Mouse (Mus musculus) heart, postnatal 10 days (tissue): Measurements from ENCODE around the gene Tex10. TPM values are rescaled to one million over a fixed set of nuclear protein-coding genes. Genes with fewer than 3 reads are reported as not detected.
A peak's percentile ranks its signal among the peaks of the same experiment; 100 is the strongest.

ENCODE experiments used
- DNase-seq, 2 experiments: peaks; one replicate each; pipeline ENCODE4 v3.0.0; 2021
- intact Hi-C: fragments of 180-260 bp; cut with DNase I; formaldehyde crosslinking; loops from one replicate; pipeline ENCODE4 v1.15.1; 2025
- total RNA-seq, 2 experiments: library from RNA; stranded (reverse); gene quantifications; 2 replicates each; pipeline ENCODE4 v1.2.3; 2021

Gene Tex10
- 10 to 100 TPM; 12.1 to 12.3 TPM for total RNA-seq

DNA sequence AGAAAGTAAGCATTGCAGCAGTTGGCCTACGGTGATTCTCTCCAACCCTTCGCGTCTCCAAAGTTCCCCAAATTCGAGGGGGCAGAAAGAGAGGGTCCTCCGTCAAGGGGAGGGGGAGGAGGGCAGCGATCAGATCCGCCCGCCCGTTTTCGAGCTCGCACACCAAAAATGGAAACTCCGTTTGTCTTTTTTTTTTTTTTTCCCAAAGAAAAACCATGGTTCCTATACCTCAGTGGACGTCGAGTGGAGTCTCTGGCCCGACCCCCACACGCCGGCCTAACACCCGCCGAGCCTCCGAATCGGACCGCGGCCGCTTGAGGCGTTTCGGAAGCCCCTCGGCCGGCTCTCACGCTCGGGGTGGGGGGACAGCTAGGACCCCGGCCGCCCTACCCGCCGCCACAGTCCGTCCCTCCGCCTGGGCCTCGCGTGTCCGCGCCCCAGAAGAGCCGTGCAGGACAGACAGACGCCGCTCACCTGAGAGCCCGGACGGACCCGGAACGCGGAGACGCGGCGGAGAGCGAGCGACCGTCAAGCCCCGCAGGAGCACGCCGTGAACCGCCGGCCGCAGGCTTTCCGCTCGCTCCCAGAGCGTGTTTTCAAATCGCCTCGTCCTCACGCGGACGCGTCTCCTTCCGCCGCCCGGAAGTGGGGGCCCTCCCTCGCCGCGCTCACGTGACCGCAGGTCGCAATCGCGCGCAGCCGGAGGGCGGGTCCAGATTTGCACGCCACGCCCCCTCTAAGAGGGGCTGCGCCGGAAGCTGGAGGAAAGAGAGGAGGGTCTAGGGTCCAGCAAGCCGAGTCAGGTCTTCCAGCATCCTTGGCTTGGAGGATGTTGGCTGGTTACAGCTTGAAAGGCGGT is at the start of gene Tex10:
Gene Tex10, minus strand, starts transcription at position 668 of the 859 bp plus-strand sequence.
- intact Hi-C loops: loop anchor here (2.0 to 5.0 kb wide), 2 partner anchors 68 to 189 kb away; partner anchors contain the start of gene Cavin4
- DNase-seq: peak; percentile 92 to 93

GRCm38 (mm10) chr4:48510861-48511260 is 37.6 kb upstream of the Tex10 start:
- DNase-seq: no peak
- intact Hi-C loops: no loop called here

- intact Hi-C loops: no loop called here
- DNase-seq: no peak
Observed at GRCm38 (mm10) chr4:48492510-48492909, 19.3 kb upstream of the Tex10 start.

DNA sequence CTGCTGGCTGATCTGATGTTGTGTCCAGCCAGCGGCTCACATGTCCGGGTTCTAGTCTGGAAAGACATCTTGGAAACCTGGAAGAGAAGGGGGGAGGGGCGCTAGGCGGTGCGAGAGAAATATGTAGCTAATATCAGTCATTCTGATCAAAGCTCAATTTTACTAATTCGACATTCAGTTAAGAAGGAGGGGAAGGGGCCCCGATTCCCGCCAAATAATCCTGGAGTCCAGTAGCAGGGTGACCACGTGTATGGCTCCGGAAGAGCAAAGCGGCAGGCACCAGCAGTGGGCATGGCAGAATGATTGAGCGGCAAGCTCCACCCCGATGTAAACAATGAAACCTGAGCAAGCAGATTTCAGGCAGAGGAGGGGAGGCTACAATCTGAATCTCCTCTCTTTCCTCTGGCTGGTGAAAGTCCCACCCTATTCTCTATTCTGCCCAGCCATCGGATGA is 18.1 kb upstream of the Tex10 start:
- no peak for DNase-seq
- intact Hi-C loops: no loop called here

DNA sequence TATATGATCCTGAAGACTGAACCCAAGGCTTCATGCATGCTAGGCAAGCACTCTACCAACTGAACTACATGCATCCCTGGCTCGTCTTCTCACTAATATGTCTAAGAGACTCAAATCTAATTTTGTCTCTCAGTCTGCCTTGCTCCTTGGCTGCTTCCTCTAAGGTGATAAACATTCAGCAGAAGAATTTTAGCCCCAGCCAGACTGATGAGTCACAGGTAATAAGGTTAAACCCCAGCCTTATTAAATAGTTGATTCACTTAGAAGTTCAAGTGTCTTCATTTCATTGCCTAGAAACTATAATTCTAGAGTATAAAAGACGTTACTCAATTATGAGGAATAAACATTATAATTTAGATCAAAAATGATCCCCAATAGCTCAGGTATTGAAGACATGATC is 15.7 kb upstream of the Tex10 start:
- no peak for DNase-seq
- intact Hi-C loops: no loop called here

- peak; percentile 32 to 53 for DNase-seq
- intact Hi-C loops: no loop called here
Observed at GRCm38 (mm10) chr4:48481287-48481686, 8.0 kb upstream of the Tex10 start.

GRCm38 (mm10) chr4:48473651-48474011 is 372 bp upstream of the Tex10 start:
- no peak for DNase-seq
- intact Hi-C loops: loop anchor here (2.0 to 5.0 kb wide), 2 partner anchors 67 to 189 kb away; partner anchors contain the start of gene Cavin4

DNA sequence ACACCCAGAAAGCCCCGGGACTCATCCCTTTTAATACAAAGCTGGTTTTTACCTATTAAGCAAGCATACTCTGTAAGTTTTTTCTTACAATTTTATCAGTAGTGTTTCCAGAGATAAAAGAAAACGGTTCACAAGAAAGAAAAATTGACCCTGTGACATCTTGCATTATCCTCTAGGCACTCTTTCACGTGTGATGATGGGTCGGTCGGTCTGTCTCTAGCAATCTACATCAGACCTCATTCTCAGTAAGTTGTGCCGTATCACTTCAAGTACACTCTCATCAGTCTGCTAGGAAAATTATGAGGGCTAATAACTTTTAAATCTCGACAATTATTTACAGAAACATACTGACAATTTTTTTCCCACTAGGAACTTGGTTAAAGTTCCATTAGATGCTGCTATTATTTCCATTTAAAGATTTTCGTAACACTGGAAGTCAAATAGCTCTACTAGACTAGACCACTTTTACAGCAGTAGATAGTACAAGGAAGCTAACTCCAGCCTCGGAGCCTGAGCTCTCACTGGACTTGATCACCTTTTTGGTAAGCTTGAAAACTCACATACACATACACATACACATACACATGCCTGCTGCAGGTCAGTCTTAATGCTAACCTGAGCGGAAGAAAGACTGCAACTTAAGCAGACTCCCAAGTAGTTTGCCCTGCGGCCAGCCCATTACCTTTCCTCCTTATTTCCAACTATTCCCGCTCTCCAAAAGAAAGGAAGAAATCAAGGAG is 1.0 kb downstream of the Tex10 start:
- intact Hi-C loops: loop anchor here (2.0 to 5.0 kb wide), 2 partner anchors 69 to 190 kb away; partner anchors contain the start of gene Cavin4
- no peak for DNase-seq

DNA sequence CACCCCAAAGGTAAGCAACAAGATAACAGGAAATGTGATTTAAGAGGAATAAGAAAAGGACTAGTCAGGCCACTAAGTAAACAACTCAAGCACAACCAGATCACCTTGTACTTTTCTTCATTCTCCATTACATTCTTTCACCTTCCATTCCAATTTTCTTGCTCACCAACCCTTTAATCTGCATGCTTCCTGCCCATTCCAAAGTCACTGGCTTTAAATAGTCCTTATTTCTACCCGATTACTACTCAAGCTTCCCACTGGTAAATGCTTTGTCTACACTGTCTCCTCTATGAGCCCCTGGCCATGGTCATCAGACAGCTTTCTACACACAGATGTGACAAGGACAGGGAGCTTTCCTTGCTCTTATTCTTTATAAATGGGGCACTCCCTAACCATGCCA is 2.3 kb downstream of the Tex10 start:
- no peak for DNase-seq
- intact Hi-C loops: loop anchor here (5.0 kb wide), 1 partner anchor 191 kb away; the partner anchor contains the start of gene Cavin4

DNA sequence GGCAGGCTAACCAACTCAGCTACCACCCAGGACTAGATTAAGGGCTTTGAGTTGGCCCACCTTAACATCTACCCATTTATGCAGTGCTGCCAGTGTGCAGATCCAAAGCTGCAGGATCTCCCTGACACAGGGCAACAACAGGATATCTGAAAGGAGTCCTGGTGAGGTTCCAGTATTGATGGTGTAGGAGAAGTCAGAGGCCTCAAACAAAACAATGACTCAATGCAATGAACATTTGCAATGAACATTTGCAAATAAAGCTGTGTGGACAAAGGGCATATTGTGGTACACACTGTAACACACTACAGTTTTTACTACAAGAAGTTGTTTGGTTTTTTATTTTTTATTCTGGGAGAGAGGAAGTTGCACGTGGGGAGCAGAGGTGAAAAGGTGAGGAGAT is 12.2 kb downstream of the Tex10 start:
- intact Hi-C loops: no loop called here

GRCm38 (mm10) chr4:48458436-48458835 is 14.8 kb downstream of the Tex10 start:
- no peak for DNase-seq
- intact Hi-C loops: no loop called here

More for the DNA sequence above, 12.2 kb downstream of the Tex10 start:
- DNase-seq: no peak

- peak; percentile 12 to 34 for DNase-seq
- intact Hi-C loops: loop anchor here (5.0 kb wide), 1 partner anchor 1037 kb away; no protein-coding TSS in a partner anchor
Observed at GRCm38 (mm10) chr4:48454106-48454773, 19.0 kb downstream of the Tex10 start.

GRCm38 (mm10) chr4:48428054-48428453 is 45.2 kb downstream of the Tex10 start:
- DNase-seq: no peak
- intact Hi-C loops: no loop called here

- DNase-seq: no peak
- intact Hi-C loops: no loop called here
Observed at GRCm38 (mm10) chr4:48427413-48427812, 45.8 kb downstream of the Tex10 start.

DNA sequence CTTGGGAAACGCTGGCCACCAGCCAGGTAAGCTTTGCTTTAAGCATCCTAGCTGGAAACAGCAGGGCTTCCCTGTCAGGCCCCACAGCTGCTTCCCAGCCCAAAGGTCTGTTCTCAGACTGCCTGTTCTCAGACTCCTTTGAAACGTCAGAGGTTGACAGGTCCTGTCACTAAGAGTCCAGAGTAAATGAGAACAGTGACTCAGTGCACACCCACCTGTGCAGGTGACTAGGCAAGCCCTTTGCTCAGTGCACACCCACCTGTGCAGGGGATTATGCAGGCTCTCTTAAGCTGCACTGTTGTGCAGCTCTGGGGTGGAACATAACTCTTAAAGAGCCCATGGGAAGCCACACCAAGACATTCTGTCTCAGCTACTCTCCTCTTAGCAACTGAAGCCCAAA is 49.5 kb downstream of the Tex10 start:
- intact Hi-C loops: no loop called here
- DNase-seq: no peak

- no peak for DNase-seq
- intact Hi-C loops: no loop called here
Observed at GRCm38 (mm10) chr4:48422633-48423032, 50.6 kb downstream of the Tex10 start.

- DNase-seq: no peak
- intact Hi-C loops: no loop called here
Observed at GRCm38 (mm10) chr4:48418831-48419468, 54.3 kb downstream of the Tex10 start.

DNA sequence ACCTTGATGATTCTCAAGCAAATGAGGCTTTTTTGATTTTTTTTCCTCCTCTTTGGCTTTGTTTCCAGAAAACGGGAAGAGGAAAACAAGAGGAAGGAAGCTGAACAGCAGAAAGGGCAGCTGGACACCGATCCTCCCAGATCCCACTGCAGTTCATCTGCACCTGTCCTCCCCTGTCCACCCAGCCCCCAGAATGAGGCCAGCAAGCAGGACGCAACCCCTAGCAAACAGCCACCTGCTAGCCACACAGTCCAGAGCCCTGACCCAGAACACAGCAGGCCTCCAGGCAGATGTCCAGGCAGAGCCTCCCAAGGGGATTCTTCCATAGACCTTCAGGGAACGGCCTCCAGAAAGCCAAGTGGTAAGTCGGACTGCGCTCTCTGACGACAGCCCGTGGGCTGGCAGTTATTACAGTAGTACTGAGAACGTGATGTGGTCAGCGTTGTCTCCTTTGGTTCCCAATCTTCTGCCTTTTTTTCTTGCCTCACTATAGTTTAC is 57.4 kb downstream of the Tex10 start:
- intact Hi-C loops: no loop called here
- DNase-seq: peak; percentile 56 to 64

- no peak for DNase-seq
- intact Hi-C loops: no loop called here
Observed at GRCm38 (mm10) chr4:48413473-48413872, 59.8 kb downstream of the Tex10 start.

DNA sequence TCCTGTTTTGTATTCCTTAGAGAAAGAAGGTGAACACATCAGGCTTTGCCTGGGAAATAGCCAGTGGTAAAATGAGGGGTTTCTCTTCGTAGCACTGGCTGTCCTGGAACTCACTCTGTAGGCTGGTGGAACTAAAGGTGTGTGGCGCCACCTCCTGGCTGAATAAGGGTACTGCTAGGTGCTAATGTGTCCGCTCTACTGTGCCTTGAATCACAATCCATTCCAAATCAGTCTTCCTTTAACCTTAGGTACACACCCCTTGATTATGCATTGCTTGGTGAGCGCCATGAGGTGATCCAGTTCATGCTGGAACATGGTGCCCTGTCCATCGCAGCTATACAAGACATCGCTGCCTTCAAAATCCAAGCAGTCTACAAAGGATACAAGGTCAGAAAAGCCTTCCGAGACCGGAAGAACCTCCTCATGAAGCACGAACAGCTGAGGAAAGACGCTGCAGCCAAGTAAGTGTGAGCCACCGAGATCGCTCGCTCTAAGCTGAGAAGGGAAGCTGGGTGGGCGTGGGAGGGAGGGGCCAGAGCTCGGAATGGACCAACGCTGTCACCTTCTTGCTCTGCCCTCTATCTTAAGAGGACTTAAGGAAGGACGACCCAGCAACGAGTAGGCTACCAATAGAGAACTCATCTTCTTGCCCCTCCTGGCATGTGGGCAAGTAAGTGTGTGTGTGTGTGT is 65.8 kb downstream of the Tex10 start:
- intact Hi-C loops: no loop called here
- peak; percentile 64 to 80 for DNase-seq
